Mouse (Mus musculus): ENCODE data around the gene Trmt112. TPM values are rescaled to one million over a fixed set of nuclear protein-coding genes. Genes with fewer than 3 reads are reported as not detected.

The Trmt112 gene
- 142 TPM for polyA plus RNA-seq (2017; shearing (Covaris generic))

GRCm38 (mm10) chr19:6909507-6910289 is at the start of gene Trmt112, which contains the start of gene Prdx5:
TSS of gene Trmt112 (plus strand) at chr19:6909698.
TSS of gene Prdx5 (minus strand) at chr19:6910106.

GRCm38 (mm10) chr19:6921647-6922567 is 12.4 kb downstream of the Trmt112 start, which contains the start of gene Esrra:
TSS of gene Esrra (minus strand) at chr19:6921813.

GRCm38 (mm10) chr19:6925307-6925573 is 15.7 kb downstream of the Trmt112 start, which contains the start of gene Catsperz:
TSS of gene Catsperz (minus strand) at chr19:6925380.

GRCm38 (mm10) chr19:6934195-6934977 is 24.9 kb downstream of the Trmt112 start, which contains the start of gene Kcnk4:
TSS of gene Kcnk4 (minus strand) at chr19:6934515.

GRCm38 (mm10) chr19:6941372-6942248 is 32.1 kb downstream of the Trmt112 start, which contains the start of gene Bad:
TSS of gene Bad (plus strand) at chr19:6941861.

GRCm38 (mm10) chr19:6942249-6942691 is 32.8 kb downstream of the Trmt112 start, which contains the start of gene Gpr137:
TSS of gene Gpr137 (minus strand) at chr19:6942480.

Other genes with a start within 250 kb of the Trmt112 start
- gene Rps6ka4, start 69.1 kb upstream of the Trmt112 start, polyA plus RNA-seq (2017; shearing (Covaris generic)): 36.4 TPM
- gene Ccdc88b, start 51.5 kb upstream of the Trmt112 start, polyA plus RNA-seq (2017; shearing (Covaris generic)): 43.5 TPM
- gene Prdx5, start 408 bp downstream of the Trmt112 start, polyA plus RNA-seq (2017; shearing (Covaris generic)): 133 TPM
- gene Esrra, start 12.1 kb downstream of the Trmt112 start, polyA plus RNA-seq (2017; shearing (Covaris generic)): 18.2 TPM
- not detected for gene Catsperz, start 15.7 kb downstream of the Trmt112 start, polyA plus RNA-seq (2017; shearing (Covaris generic))
- gene Kcnk4, start 24.8 kb downstream of the Trmt112 start, polyA plus RNA-seq (2017; shearing (Covaris generic)): not detected
- gene Bad, start 32.2 kb downstream of the Trmt112 start, polyA plus RNA-seq (2017; shearing (Covaris generic)): 13.8 TPM
- gene Gpr137, start 32.8 kb downstream of the Trmt112 start, polyA plus RNA-seq (2017; shearing (Covaris generic)): 7.7 TPM
- 107 TPM for gene Ppp1r14b, start 65.3 kb downstream of the Trmt112 start, polyA plus RNA-seq (2017; shearing (Covaris generic))
- gene Plcb3, start 66.8 kb downstream of the Trmt112 start, polyA plus RNA-seq (2017; shearing (Covaris generic)): 12.8 TPM
- gene Fkbp2, start 70.8 kb downstream of the Trmt112 start, polyA plus RNA-seq (2017; shearing (Covaris generic)): 21.5 TPM
- gene Vegfb, start 78.0 kb downstream of the Trmt112 start, polyA plus RNA-seq (2017; shearing (Covaris generic)): 8.6 TPM
- gene Dnajc4, start 82.9 kb downstream of the Trmt112 start, polyA plus RNA-seq (2017; shearing (Covaris generic)): 43.3 TPM
- 8.8 TPM for gene Nudt22, start 86.4 kb downstream of the Trmt112 start, polyA plus RNA-seq (2017; shearing (Covaris generic))
- gene Trpt1, start 86.4 kb downstream of the Trmt112 start, polyA plus RNA-seq (2017; shearing (Covaris generic)): 9.1 TPM
- gene Fermt3, start 109.8 kb downstream of the Trmt112 start, polyA plus RNA-seq (2017; shearing (Covaris generic)): 211 TPM
- 197 TPM for gene Stip1, start 130.3 kb downstream of the Trmt112 start, polyA plus RNA-seq (2017; shearing (Covaris generic))
- 20.5 TPM for gene Macrod1, start 147.1 kb downstream of the Trmt112 start, polyA plus RNA-seq (2017; shearing (Covaris generic))
- not detected for gene Flrt1, start 196.0 kb downstream of the Trmt112 start, polyA plus RNA-seq (2017; shearing (Covaris generic))